Mouse (Mus musculus) B cell, adult 62 days (primary cell): ENCODE measurements around the gene Sval2. TPM values are rescaled to one million over a fixed set of nuclear protein-coding genes. Genes with fewer than 3 reads are reported as not detected.

Source experiments
- total RNA-seq: library from RNA; stranded (reverse); gene quantifications from 4 replicates; pipeline ENCODE4 v1.2.4, GENCODE M21; 2023

The Sval2 gene
- not detected in 4 replicates for total RNA-seq

GRCm38 (mm10) chr6:41852689-41853088 is at the start of gene Sval2:
Sval2 (plus strand) TSS chr6:41852989.

GRCm38 (mm10) chr6:41847235-41847634 is 5.6 kb upstream of the Sval2 start, which contains the start of gene Pip:
Pip (plus strand) TSS chr6:41847535.

Other genes with a start within 250 kb of the Sval2 start
- gene Ephb6, start 247.5 kb upstream of the Sval2 start, total RNA-seq: 0.38 to 2.8 TPM (median 1.9 TPM) in 4 replicates
- not detected in 4 replicates for gene Trpv6, start 216.6 kb upstream of the Sval2 start, total RNA-seq
- not detected in 4 replicates for gene Trpv5, start 172.2 kb upstream of the Sval2 start, total RNA-seq
- gene Llcfc1, start 168.6 kb upstream of the Sval2 start, total RNA-seq: not detected in 4 replicates
- not detected in 4 replicates for gene Kel, start 148.7 kb upstream of the Sval2 start, total RNA-seq
- not detected in 4 replicates for gene Olfr459, start 77.8 kb upstream of the Sval2 start, total RNA-seq
- gene Pip, start 5.5 kb upstream of the Sval2 start, total RNA-seq: not detected in 4 replicates
- not detected in 4 replicates for gene Sval1, start 98.6 kb downstream of the Sval2 start, total RNA-seq
- gene Sval3, start 115.2 kb downstream of the Sval2 start, total RNA-seq: not detected in 4 replicates
- gene Sva, start 185.4 kb downstream of the Sval2 start, total RNA-seq: not detected in 4 replicates